Mouse (Mus musculus) embryonic fibroblast, embryonic 13.5 days (primary cell): ENCODE results near the gene Magi3.

Experiments used
- CTCF ChIP-seq: IDR thresholded peaks from 2 replicates; pipeline ENCODE4 v1.5.1; 2011; ENCODE audit warnings: mild to moderate bottlenecking, control low read depth, low read length, moderate library complexity, borderline replicate concordance; ENCODE audit not compliant: insufficient read depth
- POLR2A ChIP-seq: IDR thresholded peaks from 2 replicates; pipeline ENCODE4 v1.6.1; 2011; ENCODE audit warnings: low read depth, mild to moderate bottlenecking, control low read depth, low read length, moderate library complexity

- TF ChIP-seq CTCF (no peak), POLR2A (no peak)
These were observed 193.2 kb downstream of the Magi3 start for GRCm38 (mm10) chr3:104026938-104027337.
